Mouse (Mus musculus) liver, embryonic 14.5 days (tissue): ENCODE results near the gene Dlg2.

Source experiments
- CTCF ChIP-seq: IDR thresholded peaks from 2 replicates; pipeline ENCODE4 v1.5.1; 2016; ENCODE audit warnings: antibody characterized with exemption, low read depth, control low read depth
- EP300 ChIP-seq: IDR thresholded peaks from 2 replicates; pipeline ENCODE4 v1.6.1; 2016; ENCODE audit warnings: antibody characterized with exemption, low read depth

- TF ChIP-seq CTCF (no peak), EP300 (no peak)
These were observed 1264.3 kb downstream of the Dlg2 start for GRCm38 (mm10) chr7:91740748-91741147.
